Mouse (Mus musculus) kidney, adult 8-10 months (tissue): ENCODE results near the gene Acrv1.
"Not testable (repeated sequence)": the region's sequence is repeated elsewhere in the genome, so short reads cannot be mapped to it uniquely, and the experiment has no call there.

Experiments
- DNase-seq, 2 experiments: peaks; one replicate each; pipeline ENCODE4 v3.0.0; 2022

The Acrv1 gene

DNA sequence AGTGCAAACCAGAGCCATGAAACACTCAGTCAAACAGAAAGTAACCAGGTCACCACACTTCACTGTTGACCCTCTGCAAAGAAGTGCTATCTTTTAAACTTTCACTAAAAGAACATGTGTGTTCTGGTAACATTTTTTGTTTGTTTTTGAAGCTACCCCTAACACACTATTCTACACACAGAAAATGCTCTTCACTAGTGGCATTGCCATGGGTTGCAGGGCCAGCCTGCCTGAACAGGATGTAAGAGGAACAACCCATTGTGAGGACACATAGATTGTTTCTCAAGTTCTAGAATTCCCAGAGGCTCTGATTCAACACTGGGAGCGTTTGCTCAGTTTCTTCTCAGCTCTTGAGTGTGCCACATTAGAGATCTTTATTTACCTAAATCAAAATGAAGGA, at the start of gene Acrv1:
TSS of gene Acrv1 (plus strand) at position 301 of the 400 bp plus-strand sequence.
- no peak for DNase-seq

GRCm38 (mm10) chr9:36643276-36643675, 49.7 kb upstream of the Acrv1 start, which contains the start of gene A630095E13Rik:
TSS of gene A630095E13Rik (minus strand) at chr9:36643376.
- not testable (repeated sequence) for DNase-seq

GRCm38 (mm10) chr9:36681424-36681823, 11.6 kb upstream of the Acrv1 start:
- DNase-seq, result no peak

DNA sequence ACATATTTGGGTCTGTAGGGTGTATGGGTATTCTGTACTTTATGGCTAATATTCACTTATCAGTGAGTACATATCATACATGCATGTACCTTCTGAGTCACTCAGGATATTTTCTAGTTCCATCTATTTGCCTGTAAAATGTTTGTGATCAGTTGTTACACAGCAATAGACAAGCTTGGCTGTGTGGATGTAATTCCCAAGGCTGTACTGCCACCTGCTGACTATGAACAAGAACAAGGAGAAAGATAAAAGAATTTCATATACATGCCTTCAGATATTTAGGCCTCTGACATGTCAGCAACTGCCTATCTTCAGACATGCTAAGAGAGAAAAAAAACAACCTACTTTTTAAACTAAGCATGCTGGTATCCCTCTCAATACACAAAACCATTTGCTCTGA, 5.7 kb upstream of the Acrv1 start:
- peak in 1 of 2 experiments; percentile 4 for DNase-seq

DNA sequence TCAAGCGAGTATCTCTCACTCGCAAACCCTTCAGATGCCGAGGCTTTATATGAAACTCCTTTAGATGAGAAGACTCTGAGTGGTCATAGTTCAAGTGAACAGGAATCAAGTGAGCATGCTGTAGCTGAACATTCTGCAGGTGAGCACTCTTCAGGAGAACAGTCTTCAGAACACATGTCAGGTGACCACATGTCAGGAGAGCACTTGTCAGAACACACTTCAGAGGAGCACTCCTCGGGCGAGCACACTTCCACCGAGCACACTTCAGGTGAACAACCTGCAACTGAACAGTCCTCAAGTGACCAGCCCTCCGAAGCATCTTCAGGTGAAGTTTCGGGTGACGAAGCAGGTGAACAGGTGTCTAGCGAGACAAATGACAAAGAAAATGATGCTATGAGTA, 1.3 kb downstream of the Acrv1 start:
- DNase-seq, result no peak

GRCm38 (mm10) chr9:36705923-36706322, 12.9 kb downstream of the Acrv1 start:
- no peak for DNase-seq

DNA sequence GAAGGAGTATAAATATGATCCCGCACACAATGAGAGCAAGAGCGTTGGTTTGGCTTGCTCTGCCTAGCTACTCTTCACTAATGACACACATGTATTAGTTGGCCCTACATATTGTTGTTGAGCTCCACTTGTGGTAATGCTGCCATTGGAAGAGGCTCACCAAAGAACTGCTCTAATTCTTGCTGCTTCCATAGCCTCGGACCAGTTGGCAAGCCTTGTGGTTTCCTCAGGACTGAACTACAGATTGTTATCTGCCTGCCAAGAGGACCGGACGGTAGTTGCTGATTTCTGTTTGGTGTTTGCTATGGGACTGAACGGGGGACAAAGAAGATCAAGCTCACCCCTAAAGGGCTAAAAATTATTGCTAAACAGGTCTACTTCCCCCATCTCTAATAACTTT, 14.3 kb downstream of the Acrv1 start:
- no peak for DNase-seq

DNA sequence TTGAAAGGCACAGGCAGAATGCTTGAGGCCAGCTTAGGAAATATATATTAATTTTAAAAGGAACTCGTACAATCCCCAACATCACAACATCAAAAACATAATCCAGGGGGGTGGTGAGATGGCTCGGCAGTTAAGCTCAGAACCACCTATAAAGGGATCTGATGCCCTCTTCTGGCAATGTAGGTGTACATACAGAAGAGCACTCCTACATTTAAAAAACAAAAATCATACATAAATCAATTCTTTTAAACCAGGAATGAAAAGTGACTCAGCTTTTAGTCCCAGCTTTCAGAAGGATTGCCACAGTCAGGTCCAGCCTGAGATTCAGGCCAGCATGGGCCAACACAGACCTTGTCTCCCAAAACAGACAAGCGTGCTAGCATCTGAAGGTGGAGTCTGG, 23.6 kb downstream of the Acrv1 start:
- DNase-seq, result no peak

GRCm38 (mm10) chr9:36726131-36727033, 33.4 kb downstream of the Acrv1 start:
- DNase-seq, result peak; percentile 87 to 93

- no peak for DNase-seq
Observed at GRCm38 (mm10) chr9:36727034-36727755, 34.2 kb downstream of the Acrv1 start, which contains the start of gene Chek1. TSS of gene Chek1 (minus strand) at chr9:36727065.
